Mouse (Mus musculus) myocyte (in vitro differentiated cells): ENCODE measurements around the gene Camk2b.

Source experiments
- CEBPB ChIP-seq: IDR thresholded peaks from 2 replicates; pipeline ENCODE4 v1.6.1; 2011; ENCODE audit warnings: mild to moderate bottlenecking, moderate library complexity; ENCODE audit not compliant: poor library complexity, insufficient read depth, severe bottlenecking
- E2F4 ChIP-seq: IDR thresholded peaks from one replicate; pipeline ENCODE4 v1.6.1; 2011; ENCODE audit warnings: mild to moderate bottlenecking, control low read depth, moderate library complexity; ENCODE audit not compliant: insufficient read depth
- MAX ChIP-seq: IDR thresholded peaks from one replicate; pipeline ENCODE4 v1.6.1; 2011; ENCODE audit warnings: low read depth, mild to moderate bottlenecking, control low read depth
- MYOD1 ChIP-seq, 3 experiments: IDR thresholded peaks; one replicate each; pipeline ENCODE4 v1.6.1; 2011; ENCODE audit warnings: control low read depth in 2 of 3, low read depth in 2 of 3, mild to moderate bottlenecking in 2 of 3, moderate library complexity in 1 of 3; ENCODE audit not compliant: insufficient read length in 2 of 3, control insufficient read depth in 1 of 3
- MYOG ChIP-seq, 3 experiments: IDR thresholded peaks; one replicate each; pipeline ENCODE4 v1.6.1; 2011; ENCODE audit warnings: control low read depth in 2 of 3, low read depth in 2 of 3, mild to moderate bottlenecking in 2 of 3; ENCODE audit not compliant: insufficient read length in 2 of 3, control insufficient read depth in 1 of 3, insufficient read depth in 1 of 3
- POLR2A ChIP-seq: IDR thresholded peaks from one replicate; pipeline ENCODE4 v1.6.1; 2011; ENCODE audit warnings: low read depth, mild to moderate bottlenecking, control low read depth, moderate library complexity; ENCODE audit not compliant: insufficient read length
- POLR2AphosphoS2 ChIP-seq: IDR thresholded peaks from one replicate; pipeline ENCODE4 v1.6.1; 2011; ENCODE audit warnings: low read depth, control low read depth; ENCODE audit not compliant: insufficient read length
- REST ChIP-seq: IDR thresholded peaks from one replicate; pipeline ENCODE4 v1.6.1; 2011; ENCODE audit warnings: mild to moderate bottlenecking, control low read depth, moderate library complexity; ENCODE audit not compliant: insufficient read depth, insufficient read length
- TCF12 ChIP-seq: IDR thresholded peaks from one replicate; pipeline ENCODE4 v1.6.1; 2011; ENCODE audit warnings: mild to moderate bottlenecking, control low read depth; ENCODE audit not compliant: poor library complexity, insufficient read depth, severe bottlenecking
- TCF3 ChIP-seq: IDR thresholded peaks from one replicate; pipeline ENCODE4 v1.6.1; 2011; ENCODE audit warnings: low read depth, control low read depth; ENCODE audit not compliant: insufficient read length
- USF1 ChIP-seq: IDR thresholded peaks from one replicate; pipeline ENCODE4 v1.6.1; 2011; ENCODE audit warnings: low read depth, mild to moderate bottlenecking, control low read depth, moderate library complexity

DNA sequence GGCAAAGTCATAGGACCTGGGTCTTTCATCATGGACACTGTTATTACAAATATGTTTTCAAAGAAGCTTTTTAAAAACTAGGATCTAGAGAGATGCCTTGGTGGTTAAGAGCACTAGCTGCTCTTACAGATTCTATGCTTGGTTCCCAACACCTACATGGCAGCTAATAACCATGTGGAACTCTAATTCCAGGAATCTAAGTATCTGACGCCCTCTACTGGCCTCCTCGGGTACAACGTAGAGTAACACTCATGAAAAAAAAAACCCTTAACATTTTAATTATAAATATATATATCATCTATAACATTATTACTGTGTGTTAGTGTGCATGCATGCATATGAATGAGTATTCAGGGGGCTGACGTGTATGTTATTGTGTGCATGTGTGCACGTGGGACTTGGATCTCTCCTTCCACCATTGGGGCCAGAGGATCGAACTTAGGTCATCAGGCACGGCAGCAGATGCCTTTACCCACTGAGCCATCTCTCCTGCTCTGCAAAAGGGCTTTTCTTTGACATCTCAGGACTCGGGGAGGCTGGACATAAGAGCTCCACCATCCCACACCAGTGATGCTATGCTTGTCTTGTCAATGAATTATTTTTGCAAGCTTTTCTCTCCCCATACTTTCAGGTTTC is 112.9 kb downstream of the Camk2b start:
- TF ChIP-seq MAX (no peak), REST (no peak), POLR2A (no peak), USF1 (no peak), TCF3 (no peak), CEBPB (no peak), MYOG (IDR thresholded peaks at IDR 0.05; ENCODE audit: control insufficient read depth in 1 of 3, insufficient read depth in 1 of 3, insufficient read length in 2 of 3, low read depth in 2 of 3) (no peak), MYOD1 (IDR thresholded peaks at IDR 0.05; ENCODE audit: control insufficient read depth in 1 of 3, insufficient read length in 2 of 3, low read depth in 2 of 3) (no peak), E2F4 (no peak), POLR2AphosphoS2 (no peak), TCF12 (no peak)
